Mouse (Mus musculus): ENCODE measurements around the gene Cog3.
"Not testable (repeated sequence)": the region's sequence is repeated elsewhere in the genome, so short reads cannot be mapped to it uniquely, and the experiment has no call there.

Gene Cog3

DNA sequence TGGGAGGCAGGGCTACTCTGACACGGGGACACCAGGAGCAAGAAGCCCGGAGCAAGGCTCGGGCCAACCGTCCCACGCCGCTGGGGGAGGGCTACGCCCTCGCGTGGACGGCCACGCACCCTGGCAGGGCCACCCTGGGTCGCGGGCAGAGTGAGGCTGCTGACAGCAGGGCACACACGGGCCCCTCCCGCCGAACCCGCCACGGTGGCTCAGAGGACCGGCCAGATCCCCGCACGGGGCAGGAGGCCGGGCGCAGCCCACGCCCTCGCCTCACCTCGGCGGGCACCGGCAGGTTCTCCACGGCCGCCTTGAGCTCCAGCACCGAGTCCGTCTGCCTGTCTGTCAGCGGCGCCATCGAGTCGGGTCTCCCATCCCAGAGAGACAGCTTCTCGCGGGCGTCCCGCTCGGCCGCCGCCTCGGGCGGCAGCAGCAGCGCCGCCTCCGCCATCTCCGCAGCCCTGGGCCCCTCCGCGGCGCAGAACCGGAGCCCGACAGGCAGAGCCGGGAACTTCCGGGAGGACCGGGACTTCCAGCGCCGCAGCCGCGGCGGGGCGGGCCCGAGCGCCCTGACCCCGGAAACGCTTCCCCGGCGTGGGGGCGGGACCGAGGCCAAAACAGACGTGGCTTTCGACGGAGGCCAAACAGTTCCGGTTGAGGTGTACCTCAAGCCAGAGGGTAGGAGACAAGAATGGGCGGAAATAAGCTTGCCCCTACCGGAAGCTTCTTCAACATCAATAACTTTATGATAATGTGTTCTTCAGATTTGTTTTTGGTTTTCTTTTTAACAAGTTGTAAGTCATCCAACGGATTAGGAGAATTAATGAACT lies at the start of gene Cog3:
Cog3 (minus strand) TSS at position 527 of the 827 bp plus-strand sequence.
- peak; percentile 98 for DNase-seq

DNA sequence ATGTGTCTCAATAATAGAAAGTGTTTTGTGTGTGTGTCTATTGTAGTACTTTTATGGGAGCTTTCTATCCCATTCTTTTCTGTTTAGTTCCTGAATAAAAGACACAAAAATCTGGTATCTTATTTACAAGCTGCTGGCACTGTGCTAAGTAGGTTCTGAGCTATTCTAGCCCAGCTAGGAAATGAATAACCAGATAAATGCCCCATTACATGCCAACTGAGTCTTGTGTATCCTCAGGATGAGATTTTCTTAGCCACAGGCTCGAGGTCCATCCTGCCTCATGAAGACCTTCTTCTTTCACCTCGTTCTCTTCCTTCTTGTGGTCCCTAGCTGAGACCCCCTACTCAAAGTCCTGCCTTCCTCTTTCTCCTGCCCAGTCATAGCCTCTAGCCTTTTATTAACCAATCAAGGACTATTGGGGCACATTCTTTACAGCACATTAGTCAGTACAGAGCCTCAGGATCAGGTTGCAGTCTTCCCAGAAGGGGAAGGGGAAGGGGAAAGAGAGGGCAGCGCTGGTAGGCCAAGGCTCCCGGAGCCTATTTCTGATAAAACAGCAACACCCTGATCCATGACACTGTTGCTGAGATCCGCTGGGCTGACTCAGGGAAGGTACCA lies 43.6 kb upstream of the Cog3 start:
- no peak for DNase-seq

DNA sequence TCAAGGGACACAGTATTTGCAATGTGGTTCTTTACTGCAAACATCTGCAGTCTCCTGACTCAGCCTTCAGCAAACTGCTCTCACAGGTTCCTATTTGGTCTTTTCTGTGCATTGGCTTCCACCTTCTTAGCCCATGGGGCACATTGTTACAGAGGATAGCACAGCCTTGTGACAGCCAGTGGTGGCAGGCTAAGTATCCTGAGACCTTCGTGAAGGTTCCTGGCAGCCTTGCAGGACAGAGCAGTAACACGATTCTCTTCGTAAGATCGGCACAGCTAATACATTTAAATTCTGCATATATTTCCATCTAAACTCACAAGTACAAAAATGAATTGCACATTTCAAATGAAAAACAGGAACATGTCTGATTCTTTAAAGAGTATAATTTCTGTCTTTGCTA lies 41.6 kb upstream of the Cog3 start:
- DNase-seq: no peak

DNA sequence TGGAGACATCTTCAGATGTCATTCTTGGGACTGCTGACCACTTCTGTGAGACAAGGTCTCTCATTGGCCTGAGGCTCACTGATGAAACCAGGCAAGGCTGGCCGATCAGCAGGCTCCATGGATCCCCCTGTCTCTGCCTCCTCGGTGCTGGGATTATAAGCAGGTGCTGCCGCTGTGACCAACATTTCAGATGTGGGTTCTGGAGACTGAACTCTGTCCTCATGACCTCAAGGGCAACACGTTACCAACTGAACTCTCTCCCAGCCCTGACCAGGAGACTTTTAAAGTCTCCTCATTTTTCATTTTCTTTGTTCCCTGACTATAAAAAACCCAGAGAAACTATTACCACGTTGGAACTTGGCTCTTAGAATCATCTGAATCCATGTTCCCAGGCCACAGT lies 40.4 kb upstream of the Cog3 start:
- DNase-seq: no peak

DNA sequence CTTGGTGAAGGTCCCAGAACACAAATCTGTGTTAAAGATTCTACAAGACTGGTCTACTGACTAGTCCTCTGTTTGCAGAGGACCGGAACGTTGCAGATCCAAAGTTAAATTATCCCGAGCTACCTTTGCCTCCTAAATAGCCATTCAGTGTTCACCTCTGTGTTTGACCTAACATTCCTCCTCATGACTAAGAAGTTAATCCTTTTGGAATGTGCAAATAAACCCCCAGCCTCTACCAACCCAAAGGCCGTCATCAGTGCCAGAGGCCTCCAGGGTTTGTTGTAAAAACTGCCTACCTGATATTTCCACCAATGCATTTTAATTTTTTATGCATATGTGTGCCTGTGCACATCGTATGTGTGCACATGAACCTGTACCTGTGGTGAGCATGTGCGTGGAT lies 40.0 kb upstream of the Cog3 start:
- no peak for DNase-seq

DNA sequence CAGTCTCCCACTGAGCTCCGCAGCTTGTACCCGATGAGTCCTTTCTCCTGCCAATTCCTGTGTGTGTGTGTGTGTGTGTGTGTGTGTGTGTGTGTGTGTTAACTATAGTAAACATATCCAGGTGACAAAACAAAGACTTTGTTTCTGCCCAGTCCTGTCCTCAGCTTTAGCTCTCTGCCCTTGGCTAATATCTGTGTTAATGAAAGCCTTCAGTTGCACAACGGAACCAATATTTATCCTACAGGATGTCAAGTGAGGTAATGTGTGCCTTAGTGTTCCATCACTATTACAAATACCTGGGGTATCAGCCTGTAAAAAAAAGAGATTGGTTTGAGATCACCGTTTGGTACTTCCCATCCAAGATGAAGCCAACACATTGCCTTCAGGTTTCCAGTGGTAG lies 38.8 kb upstream of the Cog3 start:
- DNase-seq: no peak

DNA sequence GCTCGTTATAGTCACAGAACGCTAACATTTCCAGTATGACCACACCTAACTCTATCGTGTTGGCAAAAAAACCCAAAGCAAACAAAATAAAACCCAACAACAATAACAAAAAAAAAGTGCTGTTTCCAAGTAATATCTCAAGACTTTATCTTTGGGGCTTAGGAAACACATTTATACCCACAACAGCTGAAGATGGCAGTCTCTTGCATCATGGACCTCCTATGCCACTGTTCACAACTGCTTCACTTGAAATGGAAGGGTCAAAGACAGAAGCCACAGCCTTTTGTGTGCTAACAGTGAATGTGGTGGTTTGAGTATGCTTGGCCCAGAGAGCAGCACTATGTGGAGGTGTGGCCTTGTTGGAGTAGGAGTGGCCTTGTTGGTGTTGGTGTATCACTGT lies 37.1 kb upstream of the Cog3 start:
- DNase-seq: no peak

DNA sequence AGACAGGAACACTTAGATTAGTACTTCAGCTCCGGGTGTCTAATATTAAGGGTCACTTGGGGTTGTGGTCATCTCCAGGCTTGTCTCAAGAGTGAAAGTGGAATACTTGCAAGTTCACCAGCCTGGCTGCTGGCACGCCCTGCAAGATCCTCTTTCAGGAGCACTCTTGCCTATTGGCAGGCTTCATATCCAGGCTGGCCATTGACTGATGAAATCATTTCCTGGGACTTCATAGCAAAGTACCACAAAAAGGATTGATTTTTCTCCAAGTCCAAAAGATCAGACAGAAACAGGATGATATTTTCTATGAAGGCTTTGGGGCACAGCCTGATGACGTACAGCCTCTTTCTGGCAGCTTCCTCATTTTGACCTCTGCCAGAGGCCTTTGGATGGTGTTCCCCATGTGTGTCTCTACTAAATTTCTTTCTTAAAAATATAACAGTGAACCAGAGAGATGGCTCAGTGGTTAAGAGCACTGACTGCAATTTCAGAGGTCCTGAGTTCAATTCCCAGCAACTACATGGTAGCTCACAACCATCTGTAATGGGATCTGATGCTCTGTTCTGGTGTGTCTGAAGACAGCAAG lies 36.2 kb upstream of the Cog3 start:
- DNase-seq: no peak

DNA sequence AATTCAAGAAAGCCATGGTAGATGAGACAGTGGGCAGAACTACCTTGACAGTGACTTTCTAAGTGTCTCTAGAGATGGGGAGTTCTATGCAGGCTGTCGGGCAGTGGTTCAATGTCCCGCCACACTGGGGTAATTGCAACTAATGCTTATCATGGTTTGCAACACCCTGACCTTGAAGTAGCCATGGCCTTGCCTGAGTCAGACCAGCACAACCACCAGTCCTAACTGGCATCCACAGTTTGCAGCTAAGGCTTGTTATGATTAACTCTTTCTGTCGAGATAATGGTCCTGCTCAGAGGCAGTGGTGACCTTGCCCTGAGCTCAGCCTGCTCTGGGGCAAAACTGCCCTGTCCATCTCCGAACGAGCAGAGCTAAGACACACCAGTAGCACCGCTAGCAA lies 35.0 kb upstream of the Cog3 start:
- DNase-seq: no peak

DNA sequence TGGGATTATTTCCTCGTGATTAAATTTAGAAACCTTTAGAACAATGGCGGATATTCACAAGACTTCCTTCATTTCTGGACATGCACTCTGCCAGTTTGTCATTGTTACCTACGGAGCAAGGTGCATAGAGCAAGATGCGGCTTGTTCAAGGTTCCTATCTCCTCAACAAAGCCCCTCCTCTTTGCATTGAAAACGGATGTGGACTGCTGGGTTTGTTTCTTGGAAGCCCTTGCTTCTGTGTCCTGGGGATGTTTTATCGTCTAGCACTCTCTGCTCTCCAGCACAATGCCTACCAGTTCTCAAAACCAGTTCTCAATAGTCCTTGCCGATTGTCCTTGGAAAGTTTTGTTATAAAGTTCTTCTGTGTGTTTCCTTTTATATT lies 33.5 kb upstream of the Cog3 start:
- peak; percentile 12 for DNase-seq

DNA sequence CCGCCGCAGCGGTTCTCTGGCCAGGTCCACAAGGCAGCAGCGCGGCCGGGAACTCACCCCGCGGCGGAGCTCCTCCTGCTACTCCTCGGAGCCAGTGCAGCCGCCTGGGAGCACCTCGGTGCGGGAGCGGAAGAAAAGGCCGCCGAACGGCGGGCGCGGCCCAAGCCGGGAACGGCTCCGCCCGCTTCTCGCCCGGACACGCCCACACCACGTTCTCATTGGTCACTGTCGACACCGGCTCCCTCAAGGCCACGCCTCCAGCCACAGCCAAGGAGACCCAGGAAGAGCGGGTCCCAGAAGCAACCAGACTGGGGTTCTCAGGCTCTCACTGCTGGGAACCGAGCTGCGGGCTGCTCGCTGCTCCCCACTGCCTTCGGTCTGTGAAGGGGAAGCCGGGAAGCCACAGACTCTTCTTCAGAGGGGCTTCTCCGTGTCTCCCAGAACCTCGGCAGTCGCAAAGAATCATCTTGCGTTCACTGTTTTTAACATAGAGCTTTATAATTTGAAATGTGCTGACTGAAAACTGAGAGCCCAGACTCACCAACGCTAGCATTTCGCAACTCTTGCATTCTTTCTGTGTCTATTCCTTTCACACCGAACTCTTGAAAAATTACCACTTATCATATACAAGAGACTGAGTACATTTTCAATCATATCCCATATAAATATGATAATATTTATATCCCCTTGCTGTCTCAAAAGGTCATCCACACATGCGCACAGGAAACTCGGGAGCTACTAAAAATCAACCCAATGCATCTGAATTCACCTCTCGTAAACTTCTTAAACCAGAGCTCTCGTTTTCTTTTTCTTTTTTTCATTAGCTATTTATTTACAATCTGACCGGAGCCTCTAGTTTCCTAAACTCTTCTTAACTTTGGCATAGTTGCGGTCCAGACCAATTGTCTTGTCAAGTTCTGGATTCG lies 32.8 kb upstream of the Cog3 start, which contains the start of gene Slc25a30:
Slc25a30 (minus strand) TSS at position 170 of the 926 bp plus-strand sequence.
- peak; percentile 98 for DNase-seq

DNA sequence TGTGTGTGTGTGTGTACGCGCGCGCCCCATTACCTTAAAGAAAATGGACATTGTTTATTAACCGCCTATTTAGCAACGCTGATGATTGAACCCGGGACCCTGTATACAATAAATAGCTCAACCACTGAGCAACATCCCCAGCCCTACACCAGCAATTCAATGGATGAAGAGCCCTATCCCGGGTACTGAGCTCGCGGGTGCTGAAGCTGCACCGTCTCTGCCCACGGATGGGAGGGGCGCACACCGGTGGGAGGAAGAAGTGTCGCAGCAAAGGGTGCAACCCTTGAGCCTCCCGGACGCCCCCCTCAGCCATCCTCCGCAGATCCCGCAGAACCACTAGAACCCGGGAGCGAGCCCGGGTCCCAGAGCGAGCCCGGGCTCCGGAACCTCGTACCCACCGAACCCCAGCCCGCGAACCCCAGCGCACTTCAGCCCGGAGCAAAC lies 32.1 kb upstream of the Cog3 start:
- DNase-seq: peak; percentile 61

DNA sequence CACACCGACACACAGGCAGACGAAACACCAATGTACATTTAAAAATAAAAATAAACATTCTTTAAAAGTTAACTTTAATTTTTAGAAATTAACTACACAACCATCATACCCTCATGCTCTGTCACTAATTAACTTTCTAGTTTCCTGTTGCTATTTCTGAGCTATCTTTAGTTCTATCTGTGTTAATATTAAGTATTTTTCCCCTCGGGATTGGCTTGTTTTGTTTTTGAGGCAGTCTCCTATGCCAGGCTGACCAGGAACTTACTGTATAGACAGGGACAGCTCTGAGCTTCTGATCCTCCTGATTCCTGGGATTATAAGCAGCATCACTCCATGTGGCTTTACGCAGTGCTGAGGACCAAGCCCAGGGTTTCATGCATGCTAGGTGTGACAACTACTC lies 25.6 kb upstream of the Cog3 start:
- no peak for DNase-seq

DNA sequence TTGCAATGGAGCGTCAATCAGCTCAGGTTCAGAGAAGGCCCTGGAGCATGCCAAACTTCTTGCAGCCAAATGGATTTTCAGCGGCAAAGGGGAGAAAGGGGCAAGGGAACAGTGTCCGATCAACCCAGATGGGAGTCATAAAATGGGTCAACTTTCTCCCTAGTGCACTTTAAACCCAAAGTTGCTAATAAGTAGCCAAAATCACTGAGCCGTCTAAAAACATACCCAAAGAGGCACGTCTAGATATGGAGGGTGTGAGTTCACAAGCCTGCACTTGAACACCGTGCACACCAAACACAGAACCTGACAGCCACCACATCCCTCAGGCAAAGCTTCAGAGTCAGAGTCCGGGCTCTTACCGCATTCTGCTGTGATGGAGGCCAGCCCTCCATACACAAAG lies 22.3 kb upstream of the Cog3 start:
- no peak for DNase-seq

DNA sequence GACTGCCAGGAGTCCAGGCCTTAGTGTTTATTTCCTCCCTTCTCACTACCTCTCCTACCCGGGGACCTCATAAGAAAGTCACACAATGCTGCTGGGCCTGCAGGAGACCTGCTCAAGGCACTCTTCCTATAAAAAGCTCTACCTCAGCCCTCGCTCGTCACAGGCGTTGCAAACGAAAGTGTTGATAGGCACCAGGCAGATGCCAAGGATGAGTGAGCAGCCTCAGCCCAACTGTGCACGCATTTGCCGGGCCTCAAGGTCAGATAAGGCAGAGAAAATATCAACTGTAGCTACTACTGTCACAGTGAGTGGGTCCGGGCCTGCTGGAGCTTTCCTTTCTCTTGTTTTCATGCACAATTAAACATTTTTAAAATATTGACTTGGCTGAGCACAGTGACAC lies 19.1 kb upstream of the Cog3 start:
- no peak for DNase-seq

DNA sequence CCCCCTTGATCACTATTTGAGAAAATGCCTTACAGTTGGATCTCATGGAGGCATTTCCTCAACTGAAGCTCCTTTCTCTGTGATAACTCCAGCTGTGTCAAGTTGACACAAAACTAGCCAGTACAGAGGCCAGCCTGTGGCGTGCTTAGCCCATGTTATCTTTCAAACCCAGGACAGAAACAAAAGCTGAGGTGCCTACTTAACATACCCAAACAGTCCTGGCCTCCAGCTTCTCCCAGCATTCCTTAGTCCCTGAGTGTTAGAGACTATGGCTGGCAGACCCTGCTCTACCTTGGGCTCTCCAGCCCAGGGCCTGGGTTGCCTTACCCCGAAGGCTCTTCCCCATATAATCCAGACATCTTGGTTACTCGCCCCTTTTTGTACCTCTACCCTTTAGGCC lies 18.1 kb upstream of the Cog3 start:
- not testable (repeated sequence) for DNase-seq

DNA sequence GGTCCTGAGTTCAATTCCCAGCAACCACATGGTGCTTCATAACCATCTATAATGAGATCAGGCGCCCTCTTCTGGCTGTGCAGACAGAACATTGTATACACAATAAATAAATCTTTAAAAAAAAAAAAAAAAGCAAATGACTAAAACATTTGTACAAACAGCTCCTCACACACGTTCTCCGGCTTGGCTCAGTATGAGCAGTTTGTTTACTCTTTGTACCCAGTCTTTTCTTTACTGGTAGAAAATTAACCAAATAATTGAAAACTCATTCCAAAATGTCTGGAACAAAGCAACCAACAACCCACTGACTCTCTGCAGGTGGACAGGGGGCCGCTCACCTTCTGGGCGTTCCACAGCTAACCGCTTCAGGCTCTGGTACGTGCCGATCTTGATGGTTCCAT lies 16.8 kb upstream of the Cog3 start:
- DNase-seq: no peak

DNA sequence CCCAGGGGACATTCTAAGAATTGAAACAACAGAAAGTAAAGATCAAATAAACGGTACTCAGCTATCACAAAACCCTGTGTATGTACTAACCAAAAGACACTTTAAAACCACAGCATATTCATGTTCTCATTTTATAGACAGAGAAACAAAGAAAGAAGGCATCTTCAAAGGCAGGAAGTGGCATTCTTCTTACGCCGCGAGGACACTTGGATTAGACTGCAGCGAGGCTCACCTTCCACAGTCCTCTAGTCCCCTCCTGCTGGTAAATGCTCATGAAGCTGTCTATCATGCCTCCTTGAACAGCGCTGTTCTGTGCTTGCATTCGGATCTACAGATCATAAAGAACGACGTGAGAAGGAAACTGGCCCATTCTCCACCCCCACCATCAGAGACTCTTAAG lies 15.0 kb upstream of the Cog3 start:
- no peak for DNase-seq

DNA sequence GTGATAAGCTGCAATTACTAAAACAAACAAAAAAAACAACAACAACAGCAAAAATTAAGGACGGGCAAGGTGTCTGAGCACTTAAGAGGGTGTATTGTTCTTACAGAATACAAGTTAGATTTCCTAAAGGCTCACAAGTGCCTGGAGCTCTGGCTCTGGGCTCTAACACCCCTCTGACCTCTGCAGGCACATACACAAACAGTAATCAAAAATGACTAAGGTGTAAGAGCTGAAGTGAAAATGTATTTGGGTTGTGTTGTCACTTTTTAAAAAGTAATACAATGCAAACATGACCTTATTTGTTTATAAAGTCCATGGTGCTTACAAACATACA lies 13.9 kb upstream of the Cog3 start:
- DNase-seq: no peak

DNA sequence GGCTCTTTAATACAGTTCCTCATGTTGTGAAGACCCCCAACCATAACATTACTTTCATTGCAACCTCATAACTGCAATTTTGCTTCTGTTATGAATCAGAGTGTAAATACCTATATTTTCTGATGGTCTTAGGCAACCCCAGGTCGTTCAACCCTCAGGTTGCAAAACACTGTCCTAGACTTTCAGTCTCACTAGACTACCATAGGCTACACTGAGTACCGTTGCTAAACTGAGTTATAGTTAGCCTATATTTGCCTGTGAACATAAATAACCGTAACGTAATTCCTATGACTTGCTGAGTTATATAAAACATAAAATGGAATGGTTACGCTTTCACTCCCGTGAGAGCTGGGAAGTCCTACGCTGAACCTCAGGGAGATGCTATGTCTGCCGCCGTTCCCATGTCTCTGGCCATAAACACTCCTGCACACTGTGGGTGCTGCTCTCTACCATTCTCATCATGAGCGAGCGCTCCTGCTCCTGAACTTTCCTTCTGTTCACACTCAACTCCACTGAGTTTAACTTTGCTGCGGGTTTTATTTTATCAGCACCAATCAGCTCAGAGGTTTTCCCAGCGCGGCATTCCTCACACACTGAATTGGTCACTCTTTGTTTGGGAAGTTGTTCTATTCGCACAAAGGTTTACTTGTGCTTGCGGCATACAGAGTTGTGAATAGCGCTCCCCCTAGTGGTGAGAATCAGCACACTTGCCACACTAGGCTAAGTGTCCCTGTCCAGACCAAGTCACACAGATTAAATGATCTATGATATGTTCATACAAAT lies 13.4 kb upstream of the Cog3 start:
- DNase-seq: peak; percentile 82

DNA sequence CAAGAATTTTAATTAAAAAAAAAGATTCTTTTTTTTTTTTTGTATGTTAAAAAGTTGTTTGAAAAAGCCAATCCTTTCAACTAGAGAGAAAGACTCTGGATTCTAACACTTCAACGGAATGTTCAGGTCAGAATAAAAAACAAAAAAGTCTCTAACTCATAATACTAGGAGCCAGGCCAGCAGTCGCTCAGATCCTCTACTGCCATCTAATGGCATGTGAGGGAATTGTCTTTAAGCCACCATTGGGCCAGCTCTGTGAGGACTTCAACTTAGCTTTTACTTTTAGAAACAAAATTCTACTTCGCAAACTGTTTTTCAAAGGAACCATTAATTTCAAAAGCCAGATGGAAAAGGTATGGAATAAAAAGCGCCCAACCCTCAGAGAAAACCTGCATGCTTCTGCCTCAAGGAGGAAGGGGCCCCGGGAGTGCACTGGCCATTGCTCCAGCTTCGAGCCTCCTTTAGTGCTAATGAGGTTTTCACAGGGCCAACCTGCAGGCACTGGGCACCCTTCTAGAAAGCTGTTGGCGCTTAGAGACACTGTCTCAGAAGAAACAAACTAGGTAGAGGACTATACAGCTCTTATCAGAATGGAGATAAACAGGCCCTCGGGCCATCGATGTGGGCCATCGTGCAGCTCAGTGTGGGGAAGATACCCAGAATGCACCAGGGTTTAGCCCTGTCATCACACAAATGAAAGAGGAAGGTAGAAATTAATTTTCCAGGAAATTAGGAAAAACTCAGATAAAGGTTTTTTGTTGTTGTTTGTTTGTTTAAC lies 6.9 kb upstream of the Cog3 start:
- peak; percentile 58 for DNase-seq

DNA sequence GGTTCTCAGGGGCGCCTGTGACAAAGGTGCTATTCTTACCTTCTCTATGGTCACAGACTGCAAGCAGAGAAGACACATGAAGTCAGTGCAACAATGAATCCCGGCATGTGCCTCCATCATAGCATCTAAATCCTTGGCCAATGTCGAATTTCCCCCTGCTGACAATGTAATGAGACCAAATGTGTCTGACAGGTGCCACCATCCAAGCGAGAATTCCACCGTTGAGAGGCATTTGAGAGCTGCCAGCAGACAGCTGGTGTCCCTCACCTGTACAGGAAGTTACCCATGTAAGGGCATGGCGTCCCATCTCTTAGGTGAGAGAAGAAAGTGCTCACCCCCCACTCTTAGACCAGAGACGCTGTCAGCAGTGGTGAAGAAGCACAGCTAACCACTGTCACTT lies 4.1 kb upstream of the Cog3 start:
- no peak for DNase-seq
